Mouse (Mus musculus) embryonic fibroblast, embryonic 13.5 days (primary cell): ENCODE measurements around the gene Nrm.

Experiments used
- CTCF ChIP-seq: IDR thresholded peaks from 2 replicates; pipeline ENCODE4 v1.5.1; 2011; ENCODE audit warnings: mild to moderate bottlenecking, control low read depth, low read length, moderate library complexity, borderline replicate concordance; ENCODE audit not compliant: insufficient read depth
- POLR2A ChIP-seq: IDR thresholded peaks from 2 replicates; pipeline ENCODE4 v1.6.1; 2011; ENCODE audit warnings: low read depth, mild to moderate bottlenecking, control low read depth, low read length, moderate library complexity

- no peak for TF ChIP-seq POLR2A
- no peak for TF ChIP-seq CTCF
Measured at GRCm38 (mm10) chr17:35817226-35817625, 43.9 kb upstream of the Nrm start.
